Mouse (Mus musculus) hindbrain, embryonic 12.5 days (tissue): ENCODE measurements around the gene Sar1a. TPM values are rescaled to one million over a fixed set of nuclear protein-coding genes. Genes with fewer than 3 reads are reported as not detected.

Source experiments
- ATAC-seq: fragments of 200-750 bp; cut with Nextera tagmentation; 2 replicates; pipeline ENCODE4 v1.8.0; 2017; ENCODE audit warnings: moderate TSS enrichment; ENCODE audit not compliant: low FRiP score
- H3K27ac ChIP-seq: fragments of 300-500 bp; sonication (generic); 2 replicates; pipeline ENCODE4 v1.5.1; 2016; ENCODE audit warnings: mild to moderate bottlenecking
- H3K27me3 ChIP-seq: fragments of 300-500 bp; sonication (generic); 2 replicates; pipeline ENCODE4 v1.6.1; 2016; ENCODE audit warnings: mild to moderate bottlenecking
- H3K36me3 ChIP-seq: fragments of 300-500 bp; sonication (generic); 2 replicates; pipeline ENCODE4 v1.6.1; 2016; ENCODE audit warnings: mild to moderate bottlenecking
- H3K4me1 ChIP-seq: fragments of 300-500 bp; sonication (generic); 2 replicates; pipeline ENCODE4 v1.6.1; 2016
- H3K4me2 ChIP-seq: fragments of 300-500 bp; sonication (generic); replicated peaks from 2 replicates; pipeline ENCODE4 v1.6.1; 2016; ENCODE audit warnings: mild to moderate bottlenecking
- H3K4me3 ChIP-seq: fragments of 300-500 bp; sonication (generic); 2 replicates; pipeline ENCODE4 v1.5.1; 2016; ENCODE audit warnings: mild to moderate bottlenecking
- H3K9ac ChIP-seq: fragments of 300-500 bp; sonication (generic); 2 replicates; pipeline ENCODE4 v1.6.1; 2016; ENCODE audit warnings: mild to moderate bottlenecking, moderate library complexity
- H3K9me3 ChIP-seq: fragments of 300-500 bp; sonication (generic); replicated peaks from 2 replicates; pipeline ENCODE4 v1.6.1; 2016; ENCODE audit warnings: mild to moderate bottlenecking
- WGBS: fragments of 180-500 bp; shearing (Covaris S2); methylation state at CpG from one replicate; pipeline ENCODE4 v1.1.7; 2016; 5-methylcytosine and 5-hydroxymethylcytosine counted together
- polyA plus RNA-seq: library from polyadenylated mRNA; unstranded; fragments of >200 nt; fragmentation: Nextera tagmentation; extraction: Ambion mirVana; gene quantifications from 2 replicates; pipeline ENCODE4 v1.2.1, GENCODE M21; 2016

Gene Sar1a
- polyA plus RNA-seq, 1 experiment from 2014 or later, result 235 TPM

DNA sequence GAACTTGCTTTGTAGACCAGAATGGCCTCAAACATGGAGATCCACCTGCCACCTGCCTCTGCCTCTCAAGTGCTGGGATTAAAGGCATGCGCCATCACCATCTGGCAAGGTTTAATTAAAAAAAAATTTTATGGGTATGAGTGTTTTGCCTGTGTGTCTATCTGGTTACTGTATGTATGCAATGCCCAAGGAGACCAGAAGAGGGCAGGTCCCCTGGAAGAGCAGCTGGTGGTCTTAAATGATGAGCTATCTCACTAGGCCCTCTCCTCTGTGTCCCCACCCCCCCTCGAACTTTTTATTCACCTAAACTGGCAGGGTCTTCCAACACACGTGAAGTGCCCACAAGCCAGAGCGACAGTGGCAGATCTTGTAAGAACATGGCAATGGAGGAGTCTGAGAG lies 61.8 kb downstream of the Sar1a start:
- ATAC-seq, result no peak
- Histone ChIP-seq H3K27ac (no peak overlapping the region), H3K4me1 (no peaks in the 10 kb centered on the region), H3K4me3 (no peak overlapping the region), H3K9me3 (no peaks in the 10 kb centered on the region), H3K9ac (no peak overlapping the region), H3K4me2 (no peak overlapping the region), H3K27me3 (no peaks in the 10 kb centered on the region), H3K36me3 (peaks cover 97% of the 10 kb centered on the region)
- 82% methylated on average over 4 of the region's 4 CpGs for WGBS

DNA sequence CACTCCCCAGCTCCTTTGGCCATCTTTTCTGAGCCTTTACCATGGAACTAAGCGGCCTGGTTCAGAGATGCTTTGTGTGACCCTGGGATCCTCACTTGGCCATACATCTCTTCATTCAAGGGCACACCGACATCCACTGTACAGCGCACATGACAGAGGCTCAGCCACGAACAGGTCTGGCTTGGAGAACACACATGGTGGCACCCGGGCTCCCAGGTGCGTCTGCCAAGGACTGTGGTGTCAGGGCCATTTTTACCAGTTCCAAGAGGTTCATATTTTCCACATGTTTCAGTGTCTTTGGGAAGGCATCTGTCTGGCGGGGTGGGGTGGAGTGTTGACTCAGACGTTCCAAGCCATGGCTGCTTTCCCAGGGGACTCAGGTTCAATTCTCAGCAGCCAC lies 62.2 kb downstream of the Sar1a start:
- Histone ChIP-seq H3K36me3 (peaks cover 100% of the 10 kb centered on the region), H3K27me3 (no peaks in the 10 kb centered on the region), H3K9ac (no peak overlapping the region), H3K4me2 (no peak overlapping the region), H3K4me3 (no peak overlapping the region), H3K4me1 (no peaks in the 10 kb centered on the region), H3K9me3 (no peaks in the 10 kb centered on the region), H3K27ac (no peak overlapping the region)
- ATAC-seq, result no peak
- 95% methylated on average over 8 of the region's 8 CpGs for WGBS

Other genes with a start within 250 kb of the Sar1a start
- 63.2 and 71.0 TPM in 2 replicates for gene Eif4ebp2, start 227.6 kb upstream of the Sar1a start, polyA plus RNA-seq
- gene Lrrc20, start 204.5 kb upstream of the Sar1a start, polyA plus RNA-seq, result 12.5 and 13.5 TPM in 2 replicates
- gene Npffr1, start 84.8 kb upstream of the Sar1a start, polyA plus RNA-seq, result 0.25 TPM in 2 replicates
- gene Ppa1, start 31.7 kb upstream of the Sar1a start, polyA plus RNA-seq, result 193 and 196 TPM in 2 replicates
- gene Tysnd1, start 15.2 kb downstream of the Sar1a start, polyA plus RNA-seq, result 36.5 and 37.4 TPM in 2 replicates
- gene Aifm2, start 35.0 kb downstream of the Sar1a start, polyA plus RNA-seq, result 6.3 and 7.5 TPM in 2 replicates
- gene H2afy2, start 103.8 kb downstream of the Sar1a start, polyA plus RNA-seq, result 340 and 382 TPM in 2 replicates